Comparison of ENCODE assay signal across 8 mouse cellular contexts in genomic region chr19:45783933-45784576, GRCm38 (mm10). TPM values are rescaled to one million over a fixed set of nuclear protein-coding genes. Genes with fewer than 3 reads are reported as not detected.
A peak's percentile ranks its signal among the peaks of the same experiment; 100 is the strongest.
DNase-seq lines count a peak whose midpoint lies in the region; ATAC-seq lines count a peak whose summit lies in the region.

No protein-coding gene starts in this region.

- peak overlapping the region; percentile 83 for H3K4me3 ChIP-seq in heart, embryonic 13.5 days
- H3K4me3 ChIP-seq in brown adipose tissue, adult 24 weeks (ENCODE audit: insufficient read depth, low read depth, low read length) = peak overlapping the region; percentile 57
- H3K4me3 ChIP-seq in hindbrain, embryonic 14.5 days (replicated peaks; ENCODE audit: low read length) = peak overlapping the region; percentile 100
- H3K4me3 ChIP-seq in midbrain, embryonic 11.5 days (ENCODE audit: low read depth, low read length) = peak overlapping the region; percentile 100

- no peaks in the 10 kb centered on the region for H3K9me3 ChIP-seq in heart, embryonic 13.5 days
- no peaks in the 10 kb centered on the region for H3K9me3 ChIP-seq in hindbrain, embryonic 14.5 days (ENCODE audit: control insufficient read depth, low read length)
- H3K9me3 ChIP-seq in midbrain, embryonic 11.5 days (ENCODE audit: control insufficient read depth, low read length) = no peaks in the 10 kb centered on the region

- peak overlapping the region; percentile 78 for H3K4me2 ChIP-seq in heart, embryonic 13.5 days
- peak overlapping the region; percentile 66 for H3K4me2 ChIP-seq in hindbrain, embryonic 14.5 days (replicated peaks)
- peak overlapping the region; percentile 59 for H3K4me2 ChIP-seq in midbrain, embryonic 11.5 days

- H3K9ac ChIP-seq in heart, embryonic 13.5 days = peak overlapping the region; percentile 76
- peak overlapping the region; percentile 45 for H3K9ac ChIP-seq in hindbrain, embryonic 14.5 days
- H3K9ac ChIP-seq in midbrain, embryonic 11.5 days (ENCODE audit: low read length) = peak overlapping the region; percentile 60

- H3K27me3 ChIP-seq in heart, embryonic 13.5 days (replicated peaks) = no peaks in the 10 kb centered on the region
- H3K27me3 ChIP-seq in hindbrain, embryonic 14.5 days (ENCODE audit: control insufficient read depth, insufficient read depth, low read length) = no peaks in the 10 kb centered on the region
- no peaks in the 10 kb centered on the region for H3K27me3 ChIP-seq in midbrain, embryonic 11.5 days (ENCODE audit: control insufficient read depth, insufficient read depth, low read length)

- H3K27ac ChIP-seq in heart, embryonic 13.5 days (replicated peaks) = peak overlapping the region; percentile 80
- H3K27ac ChIP-seq in brown adipose tissue, adult 24 weeks (replicated peaks; ENCODE audit: low read depth, low read length) = peak overlapping the region; percentile 79
- peak overlapping the region; percentile 70 for H3K27ac ChIP-seq in hindbrain, embryonic 14.5 days
- no peak overlapping the region for H3K27ac ChIP-seq in midbrain, embryonic 11.5 days (ENCODE audit: low read depth, low read length)

- peaks cover 21% of the 10 kb centered on the region for H3K36me3 ChIP-seq in heart, embryonic 13.5 days
- H3K36me3 ChIP-seq in hindbrain, embryonic 14.5 days (replicated peaks; ENCODE audit: control insufficient read depth, insufficient read depth) = peaks cover 20% of the 10 kb centered on the region
- no peaks in the 10 kb centered on the region for H3K36me3 ChIP-seq in midbrain, embryonic 11.5 days (ENCODE audit: control insufficient read depth, insufficient read depth, low read length)

- H3K4me1 ChIP-seq in heart, embryonic 13.5 days = peaks cover 35% of the 10 kb centered on the region
- peaks cover 13% of the 10 kb centered on the region; the same call in 1 of the 2 replicates for H3K4me1 ChIP-seq in brown adipose tissue, adult 24 weeks (ENCODE audit: control insufficient read depth, insufficient read depth, insufficient read length, low read length)
- peaks cover 34% of the 10 kb centered on the region for H3K4me1 ChIP-seq in hindbrain, embryonic 14.5 days (replicated peaks; ENCODE audit: control insufficient read depth, insufficient read depth, low read length)
- H3K4me1 ChIP-seq in midbrain, embryonic 11.5 days (ENCODE audit: control insufficient read depth, insufficient read depth, low read length) = peaks cover 17% of the 10 kb centered on the region

- ATAC-seq in heart, embryonic 13.5 days (ENCODE audit: extremely low read depth, insufficient number of reproducible peaks, low FRiP score, low TSS enrichment) = no peak
- no peak for ATAC-seq in hindbrain, embryonic 14.5 days (ENCODE audit: low FRiP score)
- no peak for ATAC-seq in midbrain, embryonic 11.5 days (ENCODE audit: low FRiP score)

- 32% methylated on average over 17 of the region's 17 CpGs for WGBS in heart, embryonic 13.5 days
- WGBS in hindbrain, embryonic 14.5 days = 36% methylated on average over 17 of the region's 17 CpGs
- 33% methylated on average over 17 of the region's 17 CpGs for WGBS in midbrain, embryonic 11.5 days

- DNase-seq in heart, adult 9 months (ENCODE audit: low spot score in 2 of 2) = no peak
- no peak for DNase-seq in hindbrain, embryonic 14.5 days (ENCODE audit: low spot score)
- DNase-seq in midbrain, embryonic 11.5 days (ENCODE audit: low spot score, missing footprints) = no peak
- no peak for DNase-seq in ovary, postnatal 14 days (ENCODE audit: low spot score)
- no peak for DNase-seq in cerebellum, postnatal 10 days
- no peak for DNase-seq in layer of hippocampus, adult 18-20 months (ENCODE audit: low spot score in 2 of 2)

RNA-seq across cellular contexts. Expression of gene Mgea5, which starts 0.4 kb away (rescaled TPM):
- 32.6 and 33.4 TPM in 2 replicates for polyA plus RNA-seq in heart, embryonic 13.5 days (2015; fragmentation: Nextera tagmentation; extraction: Ambion mirVana)
- 24.6 and 48.1 TPM in 2 replicates for polyA plus RNA-seq in brown adipose tissue, adult 24 weeks (2012; ENCODE audit: insufficient read depth, insufficient read length, missing spikeins)
- 88.2 and 95.4 TPM in 2 replicates for polyA plus RNA-seq in hindbrain, embryonic 14.5 days (2014; fragmentation: Nextera tagmentation; extraction: Ambion mirVana)
- 68.8 and 78.9 TPM in 2 replicates for polyA plus RNA-seq in midbrain, embryonic 11.5 days (2014; fragmentation: Nextera tagmentation; extraction: Ambion mirVana)
- 100 to 1,000 TPM; 153 to 160 TPM for total RNA-seq in layer of hippocampus, adult 18-20 months (2021)

RNA-seq across cellular contexts. Expression of gene Kcnip2, which starts 31.8 kb away (rescaled TPM):
- 0.66 and 0.76 TPM in 2 replicates for polyA plus RNA-seq in heart, embryonic 13.5 days (2015; fragmentation: Nextera tagmentation; extraction: Ambion mirVana)
- polyA plus RNA-seq in brown adipose tissue, adult 24 weeks (2012; ENCODE audit: insufficient read depth, insufficient read length, missing spikeins) = not detected in 2 replicates
- polyA plus RNA-seq in hindbrain, embryonic 14.5 days (2014; fragmentation: Nextera tagmentation; extraction: Ambion mirVana) = 14.1 and 17.6 TPM in 2 replicates
- polyA plus RNA-seq in midbrain, embryonic 11.5 days (2014; fragmentation: Nextera tagmentation; extraction: Ambion mirVana) = 0.66 and 1.0 TPM in 2 replicates
- 100 to 1,000 TPM; 208 to 213 TPM for total RNA-seq in layer of hippocampus, adult 18-20 months (2021)

RNA-seq across cellular contexts. Expression of gene Npm3, which starts 34.7 kb away (rescaled TPM):
- polyA plus RNA-seq in heart, embryonic 13.5 days (2015; fragmentation: Nextera tagmentation; extraction: Ambion mirVana) = 9.9 and 11.2 TPM in 2 replicates
- polyA plus RNA-seq in brown adipose tissue, adult 24 weeks (2012; ENCODE audit: insufficient read depth, insufficient read length, missing spikeins) = 26.4 and 35.8 TPM in 2 replicates
- polyA plus RNA-seq in hindbrain, embryonic 14.5 days (2014; fragmentation: Nextera tagmentation; extraction: Ambion mirVana) = 6.9 and 7.2 TPM in 2 replicates
- polyA plus RNA-seq in midbrain, embryonic 11.5 days (2014; fragmentation: Nextera tagmentation; extraction: Ambion mirVana) = 9.3 and 10.4 TPM in 2 replicates
- 10 to 100 TPM in 1 of 2 experiments, 1 to 10 TPM in 1; 9.6 to 11.3 TPM for total RNA-seq in layer of hippocampus, adult 18-20 months (2021)

RNA-seq across cellular contexts. Expression of gene Fgf8, which starts 41.3 kb away (rescaled TPM):
- polyA plus RNA-seq in heart, embryonic 13.5 days (2015; fragmentation: Nextera tagmentation; extraction: Ambion mirVana) = 0.25 and 0.37 TPM in 2 replicates
- polyA plus RNA-seq in brown adipose tissue, adult 24 weeks (2012; ENCODE audit: insufficient read depth, insufficient read length, missing spikeins) = not detected in 2 replicates
- 0.19 and 0.25 TPM in 2 replicates for polyA plus RNA-seq in hindbrain, embryonic 14.5 days (2014; fragmentation: Nextera tagmentation; extraction: Ambion mirVana)
- 8.5 and 11.4 TPM in 2 replicates for polyA plus RNA-seq in midbrain, embryonic 11.5 days (2014; fragmentation: Nextera tagmentation; extraction: Ambion mirVana)
- total RNA-seq in layer of hippocampus, adult 18-20 months (2021) = not detected
